Mouse (Mus musculus): Measurements from ENCODE around the gene Vmn1r170.
"Not testable (repeated sequence)": the region's sequence is repeated elsewhere in the genome, so short reads cannot be mapped to it uniquely, and the experiment has no call there.

Vmn1r170 gene

GRCm38 (mm10) chr7:23605875-23606274 lies at the start of gene Vmn1r170:
Gene Vmn1r170, plus strand, starts transcription at chr7:23606175.
- DNase-seq, result not testable (repeated sequence)

GRCm38 (mm10) chr7:23575226-23575625 lies 30.7 kb upstream of the Vmn1r170 start, which contains the start of gene Vmn1r169:
Gene Vmn1r169, plus strand, starts transcription at chr7:23575526.
- DNase-seq, result not testable (repeated sequence)

GRCm38 (mm10) chr7:23630422-23630821 lies 24.4 kb downstream of the Vmn1r170 start, which contains the start of gene Vmn1r171:
Gene Vmn1r171, plus strand, starts transcription at chr7:23630722.
- DNase-seq, result no peak
